Mouse (Mus musculus) MEL (cell line): ENCODE results near the gene Grb10.

Experiments used
- CHD2 ChIP-seq: IDR thresholded peaks from 2 replicates; pipeline ENCODE4 v1.6.1; 2011; ENCODE audit warnings: low read length, improper control_type of control experiment
- CTCF ChIP-seq, 3 experiments: IDR thresholded peaks in 2 of 3; conservative IDR thresholded peaks in 1 of 3; 2 replicates each; pipeline ENCODE4 v1.5.1; 2011 to 2012; ENCODE audit warnings: low read length in 3 of 3, low read depth in 2 of 3, mild to moderate bottlenecking in 2 of 3, improper control_type of control experiment in 1 of 3, inconsistent platforms in 1 of 3, mixed read lengths in 1 of 3, moderate library complexity in 1 of 3; ENCODE audit not compliant: control insufficient read depth in 1 of 3, insufficient read depth in 1 of 3, poor library complexity in 1 of 3, severe bottlenecking in 1 of 3
- JUND ChIP-seq: IDR thresholded peaks from 2 replicates; pipeline ENCODE4 v1.6.1; 2011; ENCODE audit warnings: low read depth, mild to moderate bottlenecking, improper control_type of control experiment, low read length
- USF2 ChIP-seq, 2 experiments: IDR thresholded peaks; 2 replicates each; pipeline ENCODE4 v1.6.1; 2011 to 2012; ENCODE audit warnings: improper control_type of control experiment in 2 of 2, low read length in 2 of 2, borderline replicate concordance in 1 of 2, inconsistent platforms in 1 of 2, low read depth in 1 of 2, mild to moderate bottlenecking in 1 of 2; ENCODE audit not compliant: insufficient read depth in 1 of 2

- no peak for TF ChIP-seq JUND
- no peak for TF ChIP-seq USF2 (IDR thresholded peaks at IDR 0.05; ENCODE audit: borderline replicate concordance in 1 of 2, insufficient read depth in 1 of 2, low read depth in 1 of 2, low read length in 2 of 2)
- no peak for TF ChIP-seq CHD2
- TF ChIP-seq CTCF (IDR thresholded peaks at IDR 0.05 in 2 of 3, conservative IDR thresholded peaks at IDR 0.05 in 1 of 3; ENCODE audit: control insufficient read depth in 1 of 3, insufficient read depth in 1 of 3, low read depth in 2 of 3, low read length in 3 of 3, poor library complexity in 1 of 3, severe bottlenecking in 1 of 3), result no peak
These were observed 72.3 kb downstream of the Grb10 start for GRCm38 (mm10) chr11:11966220-11966619.
